Mouse (Mus musculus) thymus, postnatal 0 days (tissue): ENCODE measurements at regions not wholly inside any gene's neighbourhood (a gene's known extent, or its start where the extent isn't known, plus 50 kb on each side); places are given as distances from the start of the nearest gene placed in this dataset.

Source experiments
- DNase-seq: peaks from one replicate; pipeline ENCODE4 v3.0.0-alpha.2; 2015; ENCODE audit warnings: low spot score

DNA sequence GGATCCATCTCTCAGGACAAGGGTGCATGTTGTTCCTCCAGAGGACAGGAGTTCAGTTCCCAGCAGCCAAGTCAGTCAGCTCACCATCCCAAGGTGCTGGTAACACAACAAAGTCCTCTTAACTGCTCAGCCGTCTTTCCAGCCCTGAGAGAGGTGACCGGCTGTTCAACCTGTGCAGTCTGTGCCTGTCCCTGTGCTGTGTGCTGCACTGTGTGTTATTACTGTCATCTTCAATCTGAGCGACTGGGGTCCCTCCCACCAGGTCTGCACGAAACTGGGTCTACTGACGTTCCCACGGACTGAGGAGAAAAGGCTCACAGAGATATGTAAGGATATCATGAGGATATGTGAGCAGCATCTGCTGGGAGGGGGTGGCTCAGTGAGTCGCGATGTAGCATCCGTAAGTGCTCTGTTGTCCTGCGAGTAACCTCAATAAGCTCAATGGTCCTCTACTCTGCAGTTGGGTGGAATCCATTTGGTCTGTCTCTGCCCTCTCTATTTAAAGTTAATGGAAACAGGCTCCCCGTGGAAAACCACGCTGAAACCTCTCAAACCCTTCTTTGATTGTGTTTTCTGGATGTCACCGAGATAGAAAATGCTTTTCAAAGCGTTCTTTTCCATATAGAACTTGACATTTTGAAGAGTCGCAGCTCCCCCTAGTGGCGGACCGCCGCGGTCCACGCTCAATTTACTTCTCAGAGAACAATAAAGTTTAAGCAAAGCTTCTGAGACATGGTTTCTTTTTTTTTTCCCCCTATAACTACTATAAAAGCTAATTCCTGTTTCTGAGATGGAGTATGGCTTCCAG lies 87.1 kb upstream of the Intu start:
- DNase-seq = peak; percentile 53

GRCm38 (mm10) chr3:40452958-40453357 lies 78.1 kb upstream of the Intu start:
- no peak for DNase-seq

DNA sequence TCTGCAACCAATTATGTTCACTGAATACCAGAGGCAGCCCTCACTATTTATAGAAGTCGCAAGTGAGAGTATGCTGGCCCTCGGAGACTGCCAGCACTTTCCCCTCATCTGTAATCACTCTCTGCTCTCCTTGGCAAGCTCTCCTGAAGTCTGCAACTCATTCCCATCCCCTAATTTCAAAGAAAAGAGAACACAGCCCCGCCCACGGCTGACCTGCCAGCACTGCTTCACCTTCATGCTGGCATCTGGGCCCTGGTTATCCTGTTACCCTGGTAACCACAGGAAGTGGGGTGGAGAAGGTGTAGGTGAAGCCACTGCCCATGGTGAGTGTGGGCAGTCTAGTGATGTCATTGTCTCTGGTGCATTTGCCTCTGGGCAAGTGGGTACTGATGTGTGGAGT lies 77.5 kb upstream of the Intu start:
- DNase-seq = no peak

GRCm38 (mm10) chr3:40456070-40456469 lies 75.0 kb upstream of the Intu start:
- DNase-seq = no peak

- no peak for DNase-seq
Measured at GRCm38 (mm10) chr3:40458490-40458889, 72.6 kb upstream of the Intu start.

GRCm38 (mm10) chr3:40463446-40463845 lies 67.6 kb upstream of the Intu start:
- DNase-seq = no peak

- no peak for DNase-seq
Measured at GRCm38 (mm10) chr3:40470101-40470500, 61.0 kb upstream of the Intu start.

GRCm38 (mm10) chr3:40472766-40473165 lies 58.3 kb upstream of the Intu start:
- DNase-seq = no peak

DNA sequence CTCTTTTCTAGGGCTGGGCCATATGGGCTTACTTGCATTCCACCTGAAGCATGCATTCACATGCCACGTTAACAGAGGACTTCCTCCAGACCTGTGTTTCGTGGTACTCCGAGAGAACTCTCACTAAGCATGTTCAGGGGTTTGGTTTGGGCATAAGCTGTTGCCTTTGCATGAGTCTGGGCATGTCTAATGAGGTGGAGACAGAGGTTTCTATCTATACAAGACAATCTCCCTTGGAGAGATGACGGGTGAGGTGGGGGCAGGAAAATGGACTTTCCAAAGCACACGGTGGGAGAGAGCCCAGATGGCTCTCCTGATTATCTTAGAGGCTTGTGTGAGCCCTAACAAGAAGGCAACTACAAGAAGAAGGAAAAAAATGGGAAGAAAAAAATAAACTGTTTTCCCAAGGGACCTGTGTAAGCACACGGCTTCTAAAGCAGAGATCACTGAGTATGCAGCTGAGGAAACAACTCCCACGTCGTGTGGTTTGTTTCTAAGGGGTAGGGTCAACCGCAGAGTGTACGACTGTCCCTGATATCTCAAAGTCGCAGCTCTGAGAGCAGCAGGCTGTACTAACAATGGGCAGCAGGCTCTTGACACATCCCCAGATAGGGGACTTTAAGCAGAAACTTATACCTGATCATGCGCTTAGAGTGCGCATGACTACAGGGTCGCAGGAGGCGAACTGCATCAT lies 50.7 kb upstream of the Intu start:
- no peak for DNase-seq
